Mouse (Mus musculus): Measurements from ENCODE around the gene Fopnl. TPM values are rescaled to one million over a fixed set of nuclear protein-coding genes. Genes with fewer than 3 reads are reported as not detected.

The Fopnl gene
- polyA plus RNA-seq, 1 experiment, result 79.8 TPM

- H3K27ac ChIP-seq (ENCODE audit: insufficient read depth, low read length), result no peak overlapping the region
- TF ChIP-seq POLR2A (IDR thresholded peaks at IDR 0.05; ENCODE audit: extremely low read depth, insufficient read depth, low read length), result no peak
- no peak for TF ChIP-seq CTCF (IDR thresholded peaks at IDR 0.05; ENCODE audit: extremely low read depth, insufficient read depth, low read length)
- H3K4me1 ChIP-seq (ENCODE audit: control insufficient read depth, insufficient read depth, low read length), result no peaks in the 10 kb centered on the region
- H3K4me3 ChIP-seq (ENCODE audit: insufficient read depth, low read length), result no peak overlapping the region
These were observed 54.8 kb downstream of the Fopnl start for GRCm38 (mm10) chr16:14262410-14262809.

GRCm38 (mm10) chr16:14258856-14259255 is 58.3 kb downstream of the Fopnl start:
- no peak overlapping the region for H3K4me3 ChIP-seq (ENCODE audit: insufficient read depth, low read length)
- H3K27ac ChIP-seq (ENCODE audit: insufficient read depth, low read length), result no peak overlapping the region
- TF ChIP-seq CTCF (IDR thresholded peaks at IDR 0.05; ENCODE audit: extremely low read depth, insufficient read depth, low read length) (no peak), POLR2A (IDR thresholded peaks at IDR 0.05; ENCODE audit: extremely low read depth, insufficient read depth, low read length) (no peak)
- no peaks in the 10 kb centered on the region for H3K4me1 ChIP-seq (ENCODE audit: control insufficient read depth, insufficient read depth, low read length)

- no peak overlapping the region for H3K4me3 ChIP-seq (ENCODE audit: insufficient read depth, low read length)
- H3K4me1 ChIP-seq (ENCODE audit: control insufficient read depth, insufficient read depth, low read length), result no peaks in the 10 kb centered on the region
- H3K27ac ChIP-seq (ENCODE audit: insufficient read depth, low read length), result no peak overlapping the region
- TF ChIP-seq CTCF (IDR thresholded peaks at IDR 0.05; ENCODE audit: extremely low read depth, insufficient read depth, low read length), result no peak
- no peak for TF ChIP-seq POLR2A (IDR thresholded peaks at IDR 0.05; ENCODE audit: extremely low read depth, insufficient read depth, low read length)
These were observed 63.6 kb downstream of the Fopnl start for GRCm38 (mm10) chr16:14253586-14253985.

- TF ChIP-seq POLR2A (IDR thresholded peaks at IDR 0.05; ENCODE audit: extremely low read depth, insufficient read depth, low read length) (no peak), CTCF (IDR thresholded peaks at IDR 0.05; ENCODE audit: extremely low read depth, insufficient read depth, low read length) (no peak)
- H3K27ac ChIP-seq (ENCODE audit: insufficient read depth, low read length), result no peak overlapping the region
- H3K4me1 ChIP-seq (ENCODE audit: control insufficient read depth, insufficient read depth, low read length), result no peaks in the 10 kb centered on the region
- no peak overlapping the region for H3K4me3 ChIP-seq (ENCODE audit: insufficient read depth, low read length)
These were observed 64.3 kb downstream of the Fopnl start for GRCm38 (mm10) chr16:14252877-14253276.

GRCm38 (mm10) chr16:14249913-14250312 is 67.3 kb downstream of the Fopnl start:
- TF ChIP-seq CTCF (IDR thresholded peaks at IDR 0.05; ENCODE audit: extremely low read depth, insufficient read depth, low read length) (no peak), POLR2A (IDR thresholded peaks at IDR 0.05; ENCODE audit: extremely low read depth, insufficient read depth, low read length) (no peak)
- Histone ChIP-seq H3K4me3 (ENCODE audit: insufficient read depth, low read length) (no peak overlapping the region), H3K4me1 (ENCODE audit: control insufficient read depth, insufficient read depth, low read length) (no peaks in the 10 kb centered on the region), H3K27ac (ENCODE audit: insufficient read depth, low read length) (no peak overlapping the region)

Other genes with a start within 250 kb of the Fopnl start
- gene Nde1, start 154.1 kb downstream of the Fopnl start, polyA plus RNA-seq (2012; rRNA removed), result 28.0 and 30.0 TPM in 2 replicates
- gene Marf1, start 154.1 kb downstream of the Fopnl start, polyA plus RNA-seq (2012; rRNA removed), result 45.4 and 46.7 TPM in 2 replicates
- gene Myh11, start 26.0 kb downstream of the Fopnl start, polyA plus RNA-seq (2012; rRNA removed), result 4.1 and 4.8 TPM in 2 replicates
- gene Abcc1, start 44.2 kb upstream of the Fopnl start, polyA plus RNA-seq (2012; rRNA removed), result 13.1 and 15.3 TPM in 2 replicates
- gene A630010A05Rik, start 244.9 kb upstream of the Fopnl start, polyA plus RNA-seq (2012; rRNA removed), result not detected in 2 replicates

Data from cortical plate, adult 2 months (tissue).